Mouse (Mus musculus) ES-E14 (cell line): ENCODE data around the gene Sbno2. TPM values are rescaled to one million over a fixed set of nuclear protein-coding genes. Genes with fewer than 3 reads are reported as not detected.

Experiments
- DNase-seq: peaks from one replicate; pipeline ENCODE4 v3.0.0-alpha.2; 2013; ENCODE audit warnings: low read depth, low spot score
- H3K27ac ChIP-seq: 2 replicates; pipeline ENCODE4 v1.5.1; 2012; ENCODE audit warnings: low read depth, mild to moderate bottlenecking, low read length, moderate library complexity, mixed read lengths; ENCODE audit not compliant: poor library complexity, insufficient read depth, severe bottlenecking
- H3K36me3 ChIP-seq: 2 replicates; pipeline ENCODE4 v1.6.1; 2012; ENCODE audit warnings: mild to moderate bottlenecking, low read length, moderate library complexity, mixed read lengths; ENCODE audit not compliant: control insufficient read depth, poor library complexity, insufficient read depth, severe bottlenecking
- H3K4me1 ChIP-seq, 2 experiments: fragments of 150-350 bp in 1 of 2; sonication (generic) in 1 of 2; 2 replicates each; pipeline ENCODE4 v1.6.1; 2012; ENCODE audit warnings: low read length in 2 of 2, mild to moderate bottlenecking in 1 of 2, mixed read lengths in 1 of 2; ENCODE audit not compliant: control insufficient read depth in 2 of 2, insufficient read depth in 2 of 2, poor library complexity in 1 of 2
- H3K4me3 ChIP-seq, 2 experiments: fragments of 150-350 bp in 1 of 2; sonication (generic) in 1 of 2; 2 replicates each; pipeline ENCODE4 v1.5.1; 2012; ENCODE audit warnings: low read length in 2 of 2, low read depth in 1 of 2, mild to moderate bottlenecking in 1 of 2, mixed read lengths in 1 of 2; ENCODE audit not compliant: insufficient read depth in 1 of 2, poor library complexity in 1 of 2, severe bottlenecking in 1 of 2
- H3K9ac ChIP-seq: 2 replicates; pipeline ENCODE4 v1.6.1; 2012; ENCODE audit warnings: low read depth, mild to moderate bottlenecking, low read length, mixed read lengths; ENCODE audit not compliant: poor library complexity, insufficient read depth, severe bottlenecking
- H3K9me3 ChIP-seq: fragments of 150-350 bp; sonication (generic); 2 replicates; pipeline ENCODE4 v1.6.1; 2012; ENCODE audit warnings: low read depth, mild to moderate bottlenecking, low read length; ENCODE audit not compliant: control insufficient read depth, insufficient read depth
- CHD2 ChIP-seq: IDR thresholded peaks from 2 replicates; pipeline ENCODE4 v1.6.1; 2014; ENCODE audit warnings: mild to moderate bottlenecking, low read depth, low read length, inconsistent platforms
- HCFC1 ChIP-seq: IDR thresholded peaks from 2 replicates; pipeline ENCODE4 v1.6.1; 2012; ENCODE audit warnings: low read length, inconsistent platforms, borderline replicate concordance; ENCODE audit not compliant: insufficient read depth
- MAFK ChIP-seq: IDR thresholded peaks from 2 replicates; pipeline ENCODE4 v1.6.1; 2014; ENCODE audit warnings: mild to moderate bottlenecking, low read depth, low read length, inconsistent platforms; ENCODE audit not compliant: insufficient read depth
- ZC3H11A ChIP-seq: IDR thresholded peaks from 2 replicates; pipeline ENCODE4 v1.6.1; 2012; ENCODE audit warnings: low read depth, mild to moderate bottlenecking, inconsistent platforms, low read length, borderline replicate concordance
- ZNF384 ChIP-seq: IDR thresholded peaks from 2 replicates; pipeline ENCODE4 v1.6.1; 2012; ENCODE audit warnings: low read depth, low read length, inconsistent platforms
- in situ Hi-C, 2 experiments: fragments of 600-800 bp; cut with MboI; formaldehyde crosslinking; loops; one replicate each; pipeline ENCODE4 v1.15.1; 2025; ENCODE audit warnings: low sequenced_read_pairs in 2 of 2, inconsistent platforms in 1 of 2; ENCODE audit not compliant: unreplicated experiment in 2 of 2
- total RNA-seq: library from RNA; depleted of rRNA; stranded (reverse); fragments of 300-350 nt; gene quantifications from 2 replicates; pipeline ENCODE4 v1.2.3, GENCODE M21; 2012

Sbno2 gene
- total RNA-seq, 1 experiment, result 36.6 TPM

GRCm38 (mm10) chr10:80089146-80089545, 16.2 kb downstream of the Sbno2 start:
- Histone ChIP-seq H3K27ac (no peak overlapping the region), H3K4me1 (peaks cover 0 to 4% of the 10 kb centered on the region in 2 experiments; a peak in 1 of 4 replicates), H3K9me3 (no peaks in the 10 kb centered on the region), H3K9ac (no peak overlapping the region), H3K36me3 (peaks cover 3% of the 10 kb centered on the region; the same call in 1 of the 2 replicates), H3K4me3 (no peak overlapping the region)
- in situ Hi-C loops, result no loop called here
- no peak for DNase-seq
- no peak for TF ChIP-seq CHD2

- in situ Hi-C loops, result no loop called here
- no peaks in the 10 kb centered on the region for H3K4me1 ChIP-seq
- no peak overlapping the region for H3K9ac ChIP-seq
Measured at GRCm38 (mm10) chr10:80087483-80087882, 17.9 kb downstream of the Sbno2 start.

GRCm38 (mm10) chr10:80086847-80087246, 18.5 kb downstream of the Sbno2 start:
- peaks cover 6% of the 10 kb centered on the region; the same call in 1 of the 2 replicates for H3K36me3 ChIP-seq
- no peaks in the 10 kb centered on the region for H3K4me1 ChIP-seq
- no peak overlapping the region for H3K9ac ChIP-seq
- no peak for DNase-seq
- H3K27ac ChIP-seq, result no peak overlapping the region
- TF ChIP-seq ZC3H11A (no peak), HCFC1 (no peak), ZNF384 (no peak), MAFK (no peak), CHD2 (no peak)
- H3K9me3 ChIP-seq, result no peaks in the 10 kb centered on the region
- H3K4me3 ChIP-seq, result no peak overlapping the region
- in situ Hi-C loops, result no loop called here

More at GRCm38 (mm10) chr10:80087483-80087882, 17.9 kb downstream of the Sbno2 start:
- DNase-seq, result no peak
- Histone ChIP-seq H3K4me3 (no peak overlapping the region), H3K27ac (no peak overlapping the region), H3K36me3 (peaks cover 4% of the 10 kb centered on the region; the same call in 1 of the 2 replicates), H3K9me3 (no peaks in the 10 kb centered on the region)
- TF ChIP-seq MAFK, result no peak
- TF ChIP-seq ZNF384, result no peak
- no peak for TF ChIP-seq ZC3H11A
- TF ChIP-seq HCFC1, result no peak
- no peak for TF ChIP-seq CHD2

- in situ Hi-C loops, result no loop called here
- H3K4me3 ChIP-seq, result no peak overlapping the region
- no peak overlapping the region for H3K9ac ChIP-seq
- TF ChIP-seq MAFK (no peak), CHD2 (no peak)
- DNase-seq, result no peak
- H3K36me3 ChIP-seq, result peaks cover 20% of the 10 kb centered on the region; the same call in 1 of the 2 replicates
- peaks cover 0 to 3% of the 10 kb centered on the region in 2 experiments; a peak in 1 of 4 replicates for H3K4me1 ChIP-seq
- H3K27ac ChIP-seq, result no peak overlapping the region
- no peaks in the 10 kb centered on the region for H3K9me3 ChIP-seq
Measured at GRCm38 (mm10) chr10:80084817-80085487, 20.4 kb downstream of the Sbno2 start.

- TF ChIP-seq ZNF384 (no peak), ZC3H11A (no peak), MAFK (no peak)
- in situ Hi-C loops, result no loop called here
- DNase-seq, result no peak
- Histone ChIP-seq H3K9me3 (no peaks in the 10 kb centered on the region), H3K9ac (no peak overlapping the region), H3K36me3 (peaks cover 27% of the 10 kb centered on the region; the same call in 1 of the 2 replicates), H3K4me1 (peaks cover 0 to 11% of the 10 kb centered on the region in 2 experiments; a peak in 1 of 4 replicates), H3K27ac (no peak overlapping the region), H3K4me3 (no peak overlapping the region)
Measured at GRCm38 (mm10) chr10:80081075-80081474, 24.3 kb downstream of the Sbno2 start.
